Mouse (Mus musculus) forebrain, embryonic 16.5 days (tissue): Measurements from ENCODE around the gene Scrn1. TPM values are rescaled to one million over a fixed set of nuclear protein-coding genes. Genes with fewer than 3 reads are reported as not detected.
A peak's percentile ranks its signal among the peaks of the same experiment; 100 is the strongest.

Experiments used
- ATAC-seq: fragments of 200-750 bp; cut with Nextera tagmentation; 2 replicates; pipeline ENCODE4 v1.8.0; 2017; ENCODE audit warnings: mild to moderate bottlenecking, moderate library complexity
- H3K27ac ChIP-seq: fragments of 300-500 bp; sonication (generic); 2 replicates; pipeline ENCODE4 v1.5.1; 2014; ENCODE audit warnings: low read length, control low read depth
- H3K27me3 ChIP-seq: fragments of 300-500 bp; sonication (generic); replicated peaks from 2 replicates; pipeline ENCODE4 v1.6.1; 2014; ENCODE audit warnings: low read length; ENCODE audit not compliant: control insufficient read depth, insufficient read depth
- H3K36me3 ChIP-seq: fragments of 300-500 bp; sonication (generic); 2 replicates; pipeline ENCODE4 v1.6.1; 2014; ENCODE audit not compliant: control insufficient read depth, insufficient read depth
- H3K4me1 ChIP-seq: fragments of 300-500 bp; sonication (generic); replicated peaks from 2 replicates; pipeline ENCODE4 v1.6.1; 2014; ENCODE audit warnings: low read length; ENCODE audit not compliant: control insufficient read depth, insufficient read depth
- H3K4me2 ChIP-seq: fragments of 300-500 bp; sonication (generic); 2 replicates; pipeline ENCODE4 v1.6.1; 2014; ENCODE audit warnings: mild to moderate bottlenecking, low read length, control low read depth
- H3K4me3 ChIP-seq: fragments of 300-500 bp; sonication (generic); replicated peaks from 2 replicates; pipeline ENCODE4 v1.5.1; 2014; ENCODE audit warnings: mild to moderate bottlenecking, low read length, control low read depth
- H3K9ac ChIP-seq: fragments of 300-500 bp; sonication (generic); replicated peaks from 2 replicates; pipeline ENCODE4 v1.6.1; 2014; ENCODE audit warnings: low read depth, low read length, control low read depth
- H3K9me3 ChIP-seq: fragments of 300-500 bp; sonication (generic); 2 replicates; pipeline ENCODE4 v1.6.1; 2016; ENCODE audit warnings: low read length; ENCODE audit not compliant: control insufficient read depth
- WGBS: fragments of 180-500 bp; shearing (Covaris S2); extraction: QIAGEN DNeasy Blood & Tissue Kit; methylation state at CpG from one replicate; pipeline ENCODE4 v1.1.7; 2014; 5-methylcytosine and 5-hydroxymethylcytosine counted together
- polyA plus RNA-seq: library from polyadenylated mRNA; unstranded; fragments of >200 nt; fragmentation: Nextera tagmentation; extraction: Ambion mirVana; gene quantifications from 2 replicates; pipeline ENCODE4 v1.2.1, GENCODE M21; 2015

Scrn1 gene
- polyA plus RNA-seq, 1 experiment from 2014 or later = 168 TPM

GRCm38 (mm10) chr6:54594469-54595329 is 28.4 kb upstream of the Scrn1 start, which contains the start of gene Plekha8:
Gene Plekha8, plus strand, starts transcription at chr6:54595111.
- under 1% methylated on average over 41 of the region's 49 CpGs for WGBS
- Histone ChIP-seq H3K36me3 (no peaks in the 10 kb centered on the region), H3K4me3 (peak within 1 kb of the TSS; percentile 88), H3K27ac (peak within 1 kb of the TSS; percentile 49; the same call in 1 of the 2 replicates), H3K4me2 (peak within 1 kb of the TSS; percentile 71), H3K27me3 (no peaks in the 10 kb centered on the region), H3K4me1 (peaks cover 29% of the 10 kb centered on the region), H3K9me3 (no peaks in the 10 kb centered on the region), H3K9ac (peak within 1 kb of the TSS; percentile 93)
- peak; percentile 90 for ATAC-seq

GRCm38 (mm10) chr6:54593766-54594468 is 27.6 kb upstream of the Scrn1 start:
- no peak overlapping the region for H3K9ac ChIP-seq
- 54% methylated on average over 8 of the region's 8 CpGs for WGBS
- no peaks in the 10 kb centered on the region for H3K36me3 ChIP-seq
- H3K27ac ChIP-seq = no peak overlapping the region
- H3K4me2 ChIP-seq = peak overlapping the region; percentile 66
- H3K9me3 ChIP-seq = no peaks in the 10 kb centered on the region
- H3K4me1 ChIP-seq = peaks cover 29% of the 10 kb centered on the region
- H3K4me3 ChIP-seq = peak overlapping the region; percentile 63
- no peaks in the 10 kb centered on the region for H3K27me3 ChIP-seq
- no peak for ATAC-seq

GRCm38 (mm10) chr6:54592938-54593535 is 26.7 kb upstream of the Scrn1 start:
- no peaks in the 10 kb centered on the region for H3K9me3 ChIP-seq
- ATAC-seq = peak; percentile 94
- H3K27ac ChIP-seq = 0 out of 2 replicates have a peak overlapping the region, but pooled peaks have one; percentile 5
- no peaks in the 10 kb centered on the region for H3K27me3 ChIP-seq
- peak overlapping the region; percentile 63 for H3K9ac ChIP-seq
- peak overlapping the region; percentile 63 for H3K4me3 ChIP-seq
- 0% methylated on average over 20 of the region's 20 CpGs for WGBS
- peak overlapping the region; percentile 66 for H3K4me2 ChIP-seq
- H3K36me3 ChIP-seq = no peaks in the 10 kb centered on the region
- peaks cover 29% of the 10 kb centered on the region for H3K4me1 ChIP-seq

- Histone ChIP-seq H3K36me3 (no peaks in the 10 kb centered on the region), H3K9me3 (no peaks in the 10 kb centered on the region), H3K4me3 (no peak overlapping the region), H3K27me3 (no peaks in the 10 kb centered on the region), H3K9ac (no peak overlapping the region), H3K4me1 (peaks cover 19% of the 10 kb centered on the region), H3K27ac (no peak overlapping the region), H3K4me2 (peak overlapping the region; percentile 4)
- no peak for ATAC-seq
- 36% methylated on average over 6 of the region's 6 CpGs for WGBS
Observed at GRCm38 (mm10) chr6:54591778-54592177, 25.5 kb upstream of the Scrn1 start.

DNA sequence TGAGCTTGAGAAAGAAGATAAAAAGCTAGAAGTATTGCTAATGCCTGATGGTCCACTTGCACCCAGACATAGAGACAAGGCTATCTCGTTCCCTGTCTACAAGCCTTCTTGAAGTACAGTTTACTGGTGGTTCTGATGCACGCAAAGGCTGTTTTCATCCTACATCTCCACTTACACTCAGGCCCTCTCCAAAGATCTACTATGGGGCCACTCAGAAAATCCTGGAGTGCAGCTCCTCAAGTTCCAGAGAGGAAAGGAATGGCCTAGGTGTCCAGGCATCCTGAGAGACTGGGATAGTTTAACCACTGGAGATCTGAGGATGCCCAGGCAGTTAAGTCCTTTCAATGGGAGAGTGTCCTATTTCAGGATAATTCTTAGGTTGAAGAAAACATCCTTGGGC is 24.4 kb upstream of the Scrn1 start:
- WGBS = 95% methylated on average over 2 of the region's 2 CpGs
- no peak overlapping the region for H3K4me3 ChIP-seq
- ATAC-seq = no peak
- H3K4me2 ChIP-seq = no peak overlapping the region
- no peak overlapping the region for H3K9ac ChIP-seq
- H3K4me1 ChIP-seq = peaks cover 9% of the 10 kb centered on the region
- no peak overlapping the region for H3K27ac ChIP-seq
- H3K36me3 ChIP-seq = no peaks in the 10 kb centered on the region
- no peaks in the 10 kb centered on the region for H3K9me3 ChIP-seq
- no peaks in the 10 kb centered on the region for H3K27me3 ChIP-seq

GRCm38 (mm10) chr6:54588212-54588611 is 21.9 kb upstream of the Scrn1 start:
- ATAC-seq = no peak

GRCm38 (mm10) chr6:54587683-54588082 is 21.4 kb upstream of the Scrn1 start:
- Histone ChIP-seq H3K27ac (no peak overlapping the region), H3K4me3 (no peak overlapping the region), H3K4me2 (no peak overlapping the region), H3K4me1 (peaks cover 2% of the 10 kb centered on the region), H3K36me3 (no peaks in the 10 kb centered on the region), H3K27me3 (no peaks in the 10 kb centered on the region), H3K9me3 (no peaks in the 10 kb centered on the region), H3K9ac (no peak overlapping the region)
- WGBS = 87% methylated on average over 4 of the region's 4 CpGs
- ATAC-seq = no peak

More at GRCm38 (mm10) chr6:54588212-54588611, 21.9 kb upstream of the Scrn1 start:
- Histone ChIP-seq H3K9me3 (no peaks in the 10 kb centered on the region), H3K27me3 (no peaks in the 10 kb centered on the region), H3K36me3 (no peaks in the 10 kb centered on the region), H3K4me2 (no peak overlapping the region), H3K4me3 (no peak overlapping the region), H3K27ac (no peak overlapping the region), H3K4me1 (peaks cover 3% of the 10 kb centered on the region), H3K9ac (no peak overlapping the region)
- 41% methylated on average over 1 of the region's 1 CpGs for WGBS

DNA sequence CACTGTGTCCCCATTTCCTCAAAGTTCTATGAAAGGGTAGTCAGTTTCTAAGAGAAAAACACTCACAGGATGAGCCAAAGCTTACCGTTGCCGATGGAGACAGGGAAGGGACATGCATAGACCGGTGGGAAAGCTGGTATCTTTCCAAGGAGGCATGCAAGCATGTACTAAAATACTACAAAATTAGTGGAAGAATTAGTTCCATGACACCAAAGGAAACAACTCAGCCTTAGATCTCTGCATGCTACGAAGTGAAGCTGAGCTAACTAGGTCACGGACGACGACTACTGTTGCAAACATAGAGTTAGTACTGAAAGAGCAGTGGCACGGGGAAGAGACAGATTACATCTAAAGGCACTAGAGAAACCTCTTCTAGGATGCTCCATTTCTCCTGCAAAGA is 20.6 kb upstream of the Scrn1 start:
- no peaks in the 10 kb centered on the region for H3K9me3 ChIP-seq
- H3K27ac ChIP-seq = no peak overlapping the region
- no peaks in the 10 kb centered on the region for H3K27me3 ChIP-seq
- no peak overlapping the region for H3K4me3 ChIP-seq
- H3K9ac ChIP-seq = no peak overlapping the region
- no peaks in the 10 kb centered on the region for H3K36me3 ChIP-seq
- no peak for ATAC-seq
- 69% methylated on average over 8 of the region's 8 CpGs for WGBS
- H3K4me1 ChIP-seq = no peaks in the 10 kb centered on the region
- H3K4me2 ChIP-seq = no peak overlapping the region

- Histone ChIP-seq H3K27me3 (no peaks in the 10 kb centered on the region), H3K4me3 (no peak overlapping the region), H3K4me1 (no peaks in the 10 kb centered on the region), H3K9ac (no peak overlapping the region), H3K27ac (no peak overlapping the region), H3K4me2 (no peak overlapping the region), H3K9me3 (no peaks in the 10 kb centered on the region), H3K36me3 (no peaks in the 10 kb centered on the region)
- ATAC-seq = peak; percentile 62; the same call in 1 of the 2 replicates
- 17% methylated on average over 2 of the region's 2 CpGs for WGBS
Observed at GRCm38 (mm10) chr6:54586175-54586574, 19.9 kb upstream of the Scrn1 start.
